Mouse (Mus musculus): ENCODE measurements around the gene Eif2b1. TPM values are rescaled to one million over a fixed set of nuclear protein-coding genes. Genes with fewer than 3 reads are reported as not detected.
"Not testable (repeated sequence)": the region's sequence is repeated elsewhere in the genome, so short reads cannot be mapped to it uniquely, and the experiment has no call there.

Eif2b1 gene
- polyA plus RNA-seq, 1 experiment from 2014 or later = 72.5 TPM

DNA sequence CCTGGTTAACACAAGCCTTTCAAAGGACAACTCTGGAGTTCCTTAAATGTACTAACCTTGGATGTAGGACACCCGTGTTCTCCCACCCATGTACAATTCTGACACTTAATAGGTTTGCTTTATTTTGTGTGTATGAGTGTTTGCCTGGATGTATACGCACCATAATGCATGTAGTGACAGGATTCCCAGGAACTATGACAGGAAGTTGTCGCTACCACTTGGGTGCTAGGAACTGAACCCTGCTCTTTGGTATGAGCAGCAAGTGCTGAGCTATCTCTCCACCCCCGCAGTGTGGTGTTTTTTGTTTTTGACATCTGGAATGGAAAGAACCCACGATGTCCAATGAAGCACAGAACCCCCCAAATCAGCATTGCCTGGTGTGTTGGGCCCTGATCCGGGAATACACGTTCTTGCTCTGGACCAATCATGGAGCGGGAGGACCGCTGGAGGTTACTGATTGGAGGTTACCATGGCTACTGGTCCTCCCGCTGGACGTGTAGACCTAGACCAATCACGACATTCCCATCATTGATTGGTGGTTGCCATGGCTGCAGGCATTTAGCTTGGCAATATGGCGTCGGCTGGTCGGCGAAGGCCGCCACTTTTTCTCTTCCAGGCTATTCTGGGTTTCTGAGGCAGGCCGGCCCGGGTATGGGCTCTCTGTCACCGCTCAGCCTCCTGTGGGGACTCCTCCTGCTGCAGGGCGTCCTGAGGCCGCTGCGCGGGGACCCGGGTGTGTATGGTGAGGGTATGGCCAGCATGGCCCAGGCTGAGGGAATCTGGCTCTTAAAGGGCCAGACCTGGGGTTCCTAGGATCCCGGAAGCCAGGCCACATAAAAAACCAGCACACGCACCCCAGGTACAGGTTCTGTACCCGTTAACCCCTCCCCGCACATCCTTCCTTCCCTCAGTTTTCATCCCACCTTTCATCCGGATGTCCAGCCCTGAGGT lies 19.6 kb upstream of the Eif2b1 start:
- peaks cover 41% of the 10 kb centered on the region for H3K36me3 ChIP-seq
- peak overlapping the region; percentile 67 for H3K4me3 ChIP-seq (replicated peaks)
- peak overlapping the region; percentile 86 for H3K4me2 ChIP-seq
- H3K9me3 ChIP-seq (replicated peaks) = no peaks in the 10 kb centered on the region
- H3K4me1 ChIP-seq = peaks cover 14% of the 10 kb centered on the region
- peak overlapping the region; percentile 58 for H3K9ac ChIP-seq
- peak; percentile 100 for ATAC-seq (replicated peaks; ENCODE audit: low FRiP score)
- no peak overlapping the region for H3K27ac ChIP-seq
- WGBS = 8% methylated on average over 30 of the region's 30 CpGs
- H3K27me3 ChIP-seq = no peaks in the 10 kb centered on the region

DNA sequence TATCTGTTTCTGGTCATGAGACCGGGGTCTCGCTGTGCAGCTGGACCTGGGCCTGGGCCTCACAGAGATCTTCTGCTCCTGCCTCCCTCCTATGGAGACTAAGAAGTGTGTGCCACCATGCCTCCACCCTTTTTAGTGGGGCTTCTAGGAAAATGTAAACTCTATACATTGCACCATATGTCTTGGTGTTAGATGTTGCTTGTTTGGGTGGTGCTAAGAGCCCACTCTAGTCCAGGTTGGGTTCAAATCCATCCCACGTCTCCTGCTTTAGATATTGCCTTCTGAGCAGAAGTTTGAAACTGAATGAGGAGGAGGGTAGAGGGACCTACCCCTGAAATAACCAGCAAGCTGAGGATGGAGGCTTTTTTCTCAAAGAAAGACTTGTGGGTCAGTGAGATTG lies 13.8 kb upstream of the Eif2b1 start:
- Histone ChIP-seq H3K27me3 (no peaks in the 10 kb centered on the region), H3K4me1 (no peaks in the 10 kb centered on the region), H3K9ac (no peak overlapping the region), H3K27ac (no peak overlapping the region), H3K36me3 (peaks cover 88% of the 10 kb centered on the region), H3K9me3 (replicated peaks) (no peaks in the 10 kb centered on the region), H3K4me2 (no peak overlapping the region), H3K4me3 (replicated peaks) (no peak overlapping the region)
- no peak for ATAC-seq (replicated peaks; ENCODE audit: low FRiP score)
- 100% methylated on average over 3 of the region's 3 CpGs for WGBS

- no peaks in the 10 kb centered on the region for H3K9me3 ChIP-seq (replicated peaks)
- no peak overlapping the region for H3K4me2 ChIP-seq
- peaks cover 58% of the 10 kb centered on the region for H3K36me3 ChIP-seq
- no peak for ATAC-seq (replicated peaks; ENCODE audit: low FRiP score)
- H3K4me3 ChIP-seq (replicated peaks) = no peak overlapping the region
- no peaks in the 10 kb centered on the region for H3K27me3 ChIP-seq
- H3K4me1 ChIP-seq = peaks cover 24% of the 10 kb centered on the region
- H3K27ac ChIP-seq = no peak overlapping the region
- 91% methylated on average over 5 of the region's 5 CpGs for WGBS
- H3K9ac ChIP-seq = no peak overlapping the region
These were observed 3.6 kb upstream of the Eif2b1 start for GRCm38 (mm10) chr5:124582515-124582914.

DNA sequence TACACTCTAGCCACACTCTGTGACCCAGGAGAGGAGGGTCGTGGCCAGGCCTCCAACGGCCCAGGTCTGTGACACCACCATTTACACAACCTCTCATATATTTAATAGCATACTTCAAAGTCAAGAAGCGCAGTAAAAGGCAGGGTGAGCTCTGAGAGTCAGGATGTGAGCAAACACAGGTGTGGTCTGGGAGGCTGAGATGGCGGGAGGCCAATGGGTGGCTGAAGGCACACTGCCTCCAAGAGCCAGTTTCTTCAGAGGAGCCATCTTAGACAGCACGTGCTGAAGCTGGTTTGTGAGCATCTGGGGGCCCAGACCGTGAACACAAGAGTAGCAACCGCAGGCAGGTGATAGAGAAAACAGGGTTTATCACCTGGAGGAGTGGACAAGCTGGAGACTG lies 3.5 kb downstream of the Eif2b1 start:
- Histone ChIP-seq H3K4me3 (replicated peaks) (no peak overlapping the region), H3K9ac (no peak overlapping the region), H3K27me3 (no peaks in the 10 kb centered on the region), H3K36me3 (peaks cover 72% of the 10 kb centered on the region), H3K9me3 (replicated peaks) (no peaks in the 10 kb centered on the region), H3K27ac (no peak overlapping the region), H3K4me2 (no peak overlapping the region), H3K4me1 (peaks cover 20% of the 10 kb centered on the region)
- no peak for ATAC-seq (replicated peaks; ENCODE audit: low FRiP score)
- WGBS = 84% methylated on average over 7 of the region's 7 CpGs

DNA sequence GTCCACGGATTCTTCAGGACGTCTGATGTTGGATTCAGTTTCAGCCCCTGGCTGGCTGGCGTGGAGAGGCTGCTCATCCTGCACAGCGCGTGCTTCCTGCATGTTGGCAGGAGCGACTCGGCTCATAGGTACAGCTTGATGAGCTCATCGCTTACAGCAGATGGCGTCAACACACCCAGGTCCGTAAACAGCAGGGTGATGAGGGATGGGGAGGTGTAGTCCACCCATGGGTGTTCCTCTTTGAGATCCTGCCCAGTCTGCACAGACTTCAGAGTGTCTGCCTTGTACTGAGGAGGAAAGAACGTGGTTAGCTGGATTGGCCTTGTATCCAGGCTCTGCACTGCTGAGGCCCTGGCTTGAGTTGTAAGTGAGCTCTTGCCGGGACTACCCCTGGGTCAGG lies 7.9 kb downstream of the Eif2b1 start:
- Histone ChIP-seq H3K4me2 (no peak overlapping the region), H3K36me3 (peaks cover 100% of the 10 kb centered on the region), H3K9ac (no peak overlapping the region), H3K9me3 (replicated peaks) (no peaks in the 10 kb centered on the region), H3K4me3 (replicated peaks) (no peak overlapping the region), H3K27ac (no peak overlapping the region), H3K27me3 (no peaks in the 10 kb centered on the region), H3K4me1 (no peaks in the 10 kb centered on the region)
- 88% methylated on average over 12 of the region's 12 CpGs for WGBS
- ATAC-seq (replicated peaks; ENCODE audit: low FRiP score) = no peak

- H3K4me1 ChIP-seq = peaks cover 14% of the 10 kb centered on the region
- no peak overlapping the region for H3K27ac ChIP-seq
- no peak overlapping the region for H3K4me3 ChIP-seq (replicated peaks)
- ATAC-seq (replicated peaks; ENCODE audit: low FRiP score) = no peak
- H3K4me2 ChIP-seq = no peak overlapping the region
- H3K36me3 ChIP-seq = peaks cover 62% of the 10 kb centered on the region
- no peaks in the 10 kb centered on the region for H3K27me3 ChIP-seq
- H3K9me3 ChIP-seq (replicated peaks) = no peaks in the 10 kb centered on the region
- no peak overlapping the region for H3K9ac ChIP-seq
- 69% methylated on average over 1 of the region's 1 CpGs for WGBS
These were observed 23.8 kb downstream of the Eif2b1 start for GRCm38 (mm10) chr5:124555145-124555544.

- Histone ChIP-seq H3K27ac (no peak overlapping the region), H3K9me3 (replicated peaks) (no peaks in the 10 kb centered on the region), H3K4me1 (peaks cover 14% of the 10 kb centered on the region), H3K4me3 (replicated peaks) (peak overlapping the region; percentile 77), H3K27me3 (no peaks in the 10 kb centered on the region), H3K9ac (no peak overlapping the region), H3K36me3 (peaks cover 50% of the 10 kb centered on the region), H3K4me2 (peak overlapping the region; percentile 77)
- WGBS = 73% methylated on average over 6 of the region's 6 CpGs
- no peak for ATAC-seq (replicated peaks; ENCODE audit: low FRiP score)
These were observed 25.3 kb downstream of the Eif2b1 start for GRCm38 (mm10) chr5:124553607-124554006.

DNA sequence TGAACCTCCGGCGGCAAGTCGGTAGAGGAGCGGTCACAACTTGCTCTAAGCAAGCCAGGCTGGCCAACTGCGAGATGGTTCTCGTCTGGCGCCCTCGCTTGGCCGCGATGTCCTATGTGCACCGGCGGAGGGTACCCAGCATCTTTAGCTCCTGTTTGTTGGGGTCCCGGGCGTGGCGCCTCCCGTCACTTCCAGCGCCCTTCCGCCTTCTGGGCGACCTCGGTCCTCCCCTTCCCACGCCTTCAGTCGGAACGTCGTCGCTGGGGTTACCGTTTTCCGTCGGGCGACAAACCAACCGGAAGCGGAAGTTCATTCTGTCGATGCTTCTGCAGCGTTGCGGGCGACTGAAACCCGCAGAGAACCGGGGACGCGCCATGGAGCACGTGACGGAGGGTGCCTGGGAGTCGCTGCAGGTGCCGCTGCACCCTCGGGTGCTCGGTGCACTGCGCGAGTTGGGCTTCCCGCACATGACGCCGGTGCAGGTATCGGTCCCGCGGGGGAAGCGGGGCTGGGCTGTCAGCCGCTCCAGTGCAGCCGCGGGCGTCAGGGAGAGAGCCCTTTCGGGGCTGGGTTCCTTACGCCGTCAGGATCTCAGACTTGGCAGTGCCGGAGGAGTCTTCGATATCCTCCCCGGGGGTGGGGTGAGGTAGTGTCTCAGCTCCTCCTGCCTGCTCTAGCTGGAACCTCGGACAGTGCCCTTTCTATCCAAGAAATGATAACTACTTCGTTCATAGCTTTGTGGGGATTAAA lies 26.2 kb downstream of the Eif2b1 start, which contains the start of gene Ddx55:
TSS of gene Ddx55 (plus strand) at position 307 of the 750 bp plus-strand sequence.
- peak within 1 kb of the TSS; percentile 90 for H3K27ac ChIP-seq
- peak; percentile 85 for ATAC-seq (replicated peaks; ENCODE audit: low FRiP score)
- no peaks in the 10 kb centered on the region for H3K27me3 ChIP-seq
- under 1% methylated on average over 66 of the region's 66 CpGs for WGBS
- H3K4me3 ChIP-seq (replicated peaks) = peak within 1 kb of the TSS; percentile 77
- peaks cover 14% of the 10 kb centered on the region for H3K4me1 ChIP-seq
- no peaks in the 10 kb centered on the region for H3K9me3 ChIP-seq (replicated peaks)
- peaks cover 50% of the 10 kb centered on the region for H3K36me3 ChIP-seq
- peak within 1 kb of the TSS; percentile 77 for H3K4me2 ChIP-seq
- peak within 1 kb of the TSS; percentile 61 for H3K9ac ChIP-seq

- H3K27me3 ChIP-seq = no peaks in the 10 kb centered on the region
- H3K4me2 ChIP-seq = peak overlapping the region; percentile 77
- WGBS = 3% methylated on average over 9 of the region's 9 CpGs
- peak overlapping the region; percentile 90 for H3K27ac ChIP-seq
- peaks cover 14% of the 10 kb centered on the region for H3K4me1 ChIP-seq
- peaks cover 52% of the 10 kb centered on the region for H3K36me3 ChIP-seq
- no peaks in the 10 kb centered on the region for H3K9me3 ChIP-seq (replicated peaks)
- no peak for ATAC-seq (replicated peaks; ENCODE audit: low FRiP score)
- H3K9ac ChIP-seq = peak overlapping the region; percentile 61
- H3K4me3 ChIP-seq (replicated peaks) = peak overlapping the region; percentile 77
These were observed 26.8 kb downstream of the Eif2b1 start for GRCm38 (mm10) chr5:124552094-124552472.

GRCm38 (mm10) chr5:124551349-124552093 lies 27.4 kb downstream of the Eif2b1 start:
- Histone ChIP-seq H3K4me3 (replicated peaks) (peak overlapping the region; percentile 77), H3K36me3 (peaks cover 52% of the 10 kb centered on the region), H3K27ac (peak overlapping the region; percentile 90), H3K4me1 (peaks cover 14% of the 10 kb centered on the region), H3K9ac (peak overlapping the region; percentile 61), H3K4me2 (peak overlapping the region; percentile 77)
- WGBS = 31% methylated on average over 5 of the region's 5 CpGs
- H3K9me3 ChIP-seq (replicated peaks); H3K27me3 ChIP-seq; ATAC-seq (replicated peaks; ENCODE audit: low FRiP score): not testable (repeated sequence)

DNA sequence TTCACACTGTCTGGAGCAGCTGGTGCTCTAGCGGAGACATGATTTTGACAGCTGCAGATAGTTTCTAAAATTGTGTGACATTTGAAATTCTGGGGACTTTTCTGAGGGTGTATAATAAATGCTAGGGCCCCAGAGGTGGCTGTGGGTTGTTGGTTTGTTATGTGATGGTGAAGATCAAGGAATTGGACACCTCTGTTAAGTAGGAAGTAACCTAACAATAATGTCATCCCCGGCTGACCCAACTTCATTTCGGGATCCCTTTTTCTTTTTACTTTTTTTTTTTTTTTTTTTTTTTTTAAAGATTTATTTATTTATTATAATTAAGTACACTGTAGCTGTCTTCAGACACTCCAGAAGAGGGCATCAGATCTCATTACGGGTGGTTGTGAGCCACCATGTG lies 28.2 kb downstream of the Eif2b1 start:
- H3K4me2 ChIP-seq; H3K27ac ChIP-seq; H3K9me3 ChIP-seq (replicated peaks); ATAC-seq (replicated peaks; ENCODE audit: low FRiP score); H3K27me3 ChIP-seq; H3K4me3 ChIP-seq (replicated peaks); H3K9ac ChIP-seq: not testable (repeated sequence)
- WGBS = 82% methylated on average over 4 of the region's 4 CpGs
- Histone ChIP-seq H3K4me1 (peaks cover 14% of the 10 kb centered on the region), H3K36me3 (peaks cover 52% of the 10 kb centered on the region)

Measured in kidney, embryonic 15.5 days (tissue).